Mouse (Mus musculus): ENCODE measurements around the gene Grrp1.

- TF ChIP-seq POLR2A (IDR thresholded peaks at IDR 0.05; ENCODE audit: insufficient read depth, low read depth, low read length) (no peak), CTCF (IDR thresholded peaks at IDR 0.05; ENCODE audit: insufficient read depth, low read depth, low read length) (no peak)
Measured at GRCm38 (mm10) chr4:134222793-134223600, 30.9 kb downstream of the Grrp1 start.
